Mouse (Mus musculus): ENCODE measurements around the gene Rnase13.
"Not testable (repeated sequence)": the region's sequence is repeated elsewhere in the genome, so short reads cannot be mapped to it uniquely, and the experiment has no call there.

Rnase13 gene

DNA sequence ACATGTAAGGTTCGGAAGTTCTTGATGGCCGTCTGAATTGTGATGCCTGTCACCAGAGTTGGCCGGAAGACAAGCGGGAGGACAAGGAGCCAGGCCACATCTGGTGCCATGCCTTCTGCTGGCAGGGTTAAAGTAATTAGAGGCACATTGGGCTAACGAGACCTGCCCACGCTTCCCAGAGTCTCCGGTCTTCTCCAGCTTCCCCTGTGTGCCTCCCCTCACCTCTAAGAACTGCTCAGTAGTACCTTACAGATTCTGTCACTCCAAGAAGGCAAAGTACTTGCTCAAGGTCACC lies at the start of gene Rnase13:
Gene Rnase13 (minus strand): TSS at position 203 of the 295 bp plus-strand sequence.
- in situ Hi-C loops (cut with MboI; ENCODE audit: low sequenced_read_pairs): no loop called here

DNA sequence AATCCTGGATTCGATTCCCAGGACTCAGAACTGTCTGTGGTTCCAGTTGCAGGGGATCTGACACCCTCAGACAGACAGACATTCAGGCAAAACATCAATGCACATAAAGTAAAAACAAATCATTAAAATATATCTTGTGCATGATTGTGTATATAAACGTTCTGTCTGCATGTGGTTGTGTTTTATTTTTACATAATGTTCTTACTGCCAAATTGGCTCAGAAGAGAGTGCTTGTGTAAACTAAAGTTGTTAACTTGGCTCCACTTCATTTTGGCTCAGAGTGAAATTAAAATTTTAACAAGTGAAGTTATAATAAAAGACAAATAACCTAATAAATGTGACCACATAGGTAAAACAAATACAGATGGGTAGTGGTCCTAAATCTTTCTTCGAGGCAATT lies 44.8 kb upstream of the Rnase13 start:
- in situ Hi-C loops (cut with MboI; ENCODE audit: low sequenced_read_pairs): no loop called here

- in situ Hi-C loops (cut with MboI; ENCODE audit: low sequenced_read_pairs): no loop called here
Observed at GRCm38 (mm10) chr14:51960316-51960715, 37.7 kb upstream of the Rnase13 start.

DNA sequence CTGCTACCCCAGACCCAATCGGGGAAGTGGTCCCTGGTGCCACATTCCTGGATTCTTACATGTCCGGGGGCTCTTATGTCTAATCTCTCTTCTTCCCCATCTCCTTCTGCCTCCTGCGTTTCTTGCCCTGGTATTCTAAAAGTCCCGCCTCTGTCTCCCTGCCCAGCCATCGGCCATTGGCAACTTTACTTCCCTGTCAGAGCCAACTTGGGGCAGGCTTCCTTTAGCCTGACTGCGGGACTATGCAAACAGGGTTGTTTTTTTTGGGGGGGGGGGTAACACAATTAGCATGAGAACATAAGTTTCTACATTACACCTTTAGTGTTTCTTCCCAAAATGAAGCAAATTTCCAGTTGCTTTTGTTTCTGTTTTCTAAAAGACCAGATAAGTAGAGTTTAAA lies 20.8 kb upstream of the Rnase13 start:
- in situ Hi-C loops (cut with MboI; ENCODE audit: low sequenced_read_pairs): no loop called here

DNA sequence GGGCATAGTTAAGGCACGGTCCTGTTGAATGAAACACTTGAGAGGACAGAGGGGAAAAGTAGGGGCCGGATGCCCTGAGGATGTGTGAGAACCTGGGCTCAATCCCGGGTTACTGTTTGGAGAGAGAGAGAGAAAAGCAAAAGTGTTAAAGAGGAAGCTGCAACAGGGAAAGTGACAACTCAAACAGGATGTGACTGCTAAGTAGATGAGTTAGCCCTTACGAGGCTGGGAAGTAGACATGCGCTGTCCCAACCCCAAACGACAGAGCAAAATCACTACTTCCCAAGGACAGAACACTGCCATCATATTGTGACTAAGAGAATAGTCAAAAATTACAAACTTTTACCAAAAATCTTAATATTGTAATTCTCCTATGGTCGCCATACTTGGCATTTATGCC lies 19.7 kb upstream of the Rnase13 start:
- in situ Hi-C loops (cut with MboI; ENCODE audit: low sequenced_read_pairs): no loop called here

- in situ Hi-C loops (cut with MboI; ENCODE audit: low sequenced_read_pairs): no loop called here
Observed at GRCm38 (mm10) chr14:51941577-51941976, 19.0 kb upstream of the Rnase13 start.

DNA sequence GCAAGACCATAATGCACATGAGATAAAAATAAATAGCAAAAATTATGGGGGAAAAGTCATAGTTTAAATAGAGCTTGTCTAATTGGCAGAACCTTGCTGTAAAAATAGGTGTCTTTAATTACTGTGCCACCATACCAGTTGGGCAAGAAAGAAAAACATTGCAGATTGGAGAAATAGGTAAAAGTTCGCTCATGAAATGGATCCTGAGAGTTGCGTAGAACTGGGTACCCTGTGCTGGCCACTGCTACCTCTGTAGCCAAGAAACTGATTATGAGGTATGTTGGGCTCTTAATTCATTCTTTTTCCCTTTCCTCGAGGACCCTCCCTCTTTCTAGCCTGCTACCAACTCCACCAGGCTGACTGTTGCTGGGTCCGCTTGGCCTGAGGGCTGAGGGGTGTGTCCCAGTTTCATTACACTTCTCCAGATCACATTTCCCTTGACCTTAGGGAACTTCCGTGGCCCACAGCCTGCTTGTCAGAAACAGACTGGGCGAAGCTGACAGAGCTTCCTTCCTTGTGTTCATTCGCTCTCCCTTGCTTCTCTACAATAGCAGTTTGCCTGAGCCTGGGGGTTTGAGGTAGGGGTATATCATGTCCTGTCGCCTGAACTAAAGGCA lies 18.5 kb upstream of the Rnase13 start:
- in situ Hi-C loops (cut with MboI; ENCODE audit: low sequenced_read_pairs): no loop called here

DNA sequence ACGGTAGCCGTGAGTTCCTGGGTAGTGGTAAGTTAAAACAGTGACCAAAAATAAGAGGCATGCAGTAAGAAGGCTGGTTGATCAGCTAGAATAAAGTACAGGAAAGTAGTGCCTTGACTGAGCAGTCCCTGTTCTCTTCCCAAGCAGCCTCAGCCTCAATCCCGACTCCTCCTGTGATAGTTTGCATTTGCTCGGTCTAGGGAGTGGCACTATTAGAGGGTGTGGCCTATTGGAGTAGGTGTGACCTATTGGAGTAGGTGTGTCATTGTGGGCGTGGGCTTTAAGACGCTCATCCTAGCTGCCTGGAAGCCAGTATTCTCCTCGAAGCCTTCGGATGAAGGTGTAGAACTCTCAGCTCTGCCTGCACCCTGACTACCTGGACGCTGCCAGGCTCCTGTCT lies 16.4 kb upstream of the Rnase13 start:
- in situ Hi-C loops (cut with MboI; ENCODE audit: low sequenced_read_pairs): no loop called here

GRCm38 (mm10) chr14:51932092-51933020 lies 9.8 kb upstream of the Rnase13 start:
- in situ Hi-C loops (cut with MboI; ENCODE audit: low sequenced_read_pairs): no loop called here

DNA sequence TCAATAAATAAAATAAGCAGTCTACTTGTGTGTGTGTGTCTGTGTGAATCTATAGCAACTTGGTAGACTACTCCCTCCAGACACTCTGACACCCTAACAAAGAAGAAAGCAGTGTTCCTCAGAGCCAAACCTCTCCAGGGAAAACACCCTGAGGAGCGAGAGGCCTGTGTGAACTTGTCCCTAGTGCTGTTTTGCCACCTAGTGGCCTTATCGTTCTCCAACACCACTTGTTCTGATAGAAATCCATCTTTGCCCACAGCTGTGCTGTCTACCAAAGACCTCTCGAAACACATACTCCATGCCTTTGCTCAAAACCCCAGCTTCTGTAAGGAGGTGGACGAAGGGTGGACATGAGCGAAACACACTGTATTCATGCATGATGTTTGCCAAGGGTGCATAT lies 8.3 kb upstream of the Rnase13 start:
- in situ Hi-C loops (cut with MboI; ENCODE audit: low sequenced_read_pairs): no loop called here

- in situ Hi-C loops (cut with MboI; ENCODE audit: low sequenced_read_pairs): no loop called here
Observed at GRCm38 (mm10) chr14:51929968-51930367, 7.4 kb upstream of the Rnase13 start.

GRCm38 (mm10) chr14:51929309-51929943 lies 6.9 kb upstream of the Rnase13 start:
- in situ Hi-C loops (cut with MboI; ENCODE audit: low sequenced_read_pairs): no loop called here

GRCm38 (mm10) chr14:51926930-51927329 lies 4.4 kb upstream of the Rnase13 start:
- in situ Hi-C loops (cut with MboI; ENCODE audit: low sequenced_read_pairs): not testable (repeated sequence)

DNA sequence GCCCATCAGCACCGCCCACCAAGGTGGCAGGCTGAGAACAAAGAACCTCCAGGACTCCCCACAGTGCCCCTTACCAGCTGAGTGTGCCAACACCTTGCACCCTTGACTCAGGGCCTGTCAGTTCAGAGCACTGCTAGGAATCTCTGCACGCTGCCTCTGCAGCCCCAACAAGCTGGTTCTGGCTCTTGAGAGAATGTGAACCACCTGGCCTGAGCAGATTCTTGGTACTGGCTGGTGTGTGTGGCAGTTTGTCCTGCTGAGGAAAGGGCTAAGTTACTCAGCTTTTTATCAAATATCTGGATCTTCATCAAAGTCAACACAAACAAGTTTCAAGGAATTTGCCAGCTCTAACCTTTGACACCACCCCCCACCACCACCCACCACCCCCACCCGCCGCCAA lies 919 bp upstream of the Rnase13 start:
- in situ Hi-C loops (cut with MboI; ENCODE audit: low sequenced_read_pairs): no loop called here

- in situ Hi-C loops (cut with MboI; ENCODE audit: low sequenced_read_pairs): no loop called here
Observed at GRCm38 (mm10) chr14:51922910-51923309, 337 bp upstream of the Rnase13 start.

GRCm38 (mm10) chr14:51921759-51922570 lies 608 bp downstream of the Rnase13 start:
- in situ Hi-C loops (cut with MboI; ENCODE audit: low sequenced_read_pairs): no loop called here

DNA sequence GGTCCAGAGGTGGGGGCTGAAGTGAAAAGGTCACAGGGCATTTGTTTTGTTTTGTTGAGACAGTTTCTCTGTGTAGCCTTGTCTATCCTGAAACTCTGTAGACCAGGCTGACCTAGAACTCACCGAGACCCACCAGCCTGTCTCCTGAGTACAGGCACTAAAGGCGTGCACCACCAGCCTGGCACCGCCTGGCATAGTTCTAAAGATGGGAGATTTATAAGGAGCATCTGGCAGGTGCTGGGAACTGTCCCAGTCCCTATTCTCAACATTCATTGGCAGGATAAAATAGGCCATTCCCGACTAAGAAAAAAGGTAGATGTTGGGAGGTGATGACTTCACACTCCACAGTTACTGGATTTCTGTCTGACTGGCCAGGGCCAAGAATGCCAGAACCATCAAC lies 3.6 kb downstream of the Rnase13 start:
- in situ Hi-C loops (cut with MboI; ENCODE audit: low sequenced_read_pairs): no loop called here

GRCm38 (mm10) chr14:51918125-51918524 lies 4.4 kb downstream of the Rnase13 start, which contains the start of gene Tppp2:
Gene Tppp2 (plus strand): TSS chr14:51918425.
- in situ Hi-C loops (cut with MboI; ENCODE audit: low sequenced_read_pairs): no loop called here

- in situ Hi-C loops (cut with MboI; ENCODE audit: low sequenced_read_pairs): no loop called here
Observed at GRCm38 (mm10) chr14:51916539-51916938, 6.0 kb downstream of the Rnase13 start.

GRCm38 (mm10) chr14:51915030-51915429 lies 7.5 kb downstream of the Rnase13 start:
- in situ Hi-C loops (cut with MboI; ENCODE audit: low sequenced_read_pairs): no loop called here
